Mouse (Mus musculus): ENCODE data around the gene Trmt112. TPM values are rescaled to one million over a fixed set of nuclear protein-coding genes. Genes with fewer than 3 reads are reported as not detected.

Gene Trmt112
- total RNA-seq, 2 experiments from 2014 or later: 54.7 to 56.4 TPM

- no peak for DNase-seq (ENCODE audit: low spot score in 2 of 2)
Measured at GRCm38 (mm10) chr19:6907811-6908540, 1.5 kb upstream of the Trmt112 start.

GRCm38 (mm10) chr19:6909021-6909420 is 477 bp upstream of the Trmt112 start:
- no peak for DNase-seq (ENCODE audit: low spot score in 2 of 2)

- DNase-seq (ENCODE audit: low spot score in 2 of 2): peak in 1 of 2 experiments; percentile 60
Measured at GRCm38 (mm10) chr19:6910306-6910705, 808 bp downstream of the Trmt112 start.

- no peak for DNase-seq (ENCODE audit: low spot score in 2 of 2)
Measured at GRCm38 (mm10) chr19:6911101-6912074, 1.9 kb downstream of the Trmt112 start.

GRCm38 (mm10) chr19:6912205-6912970 is 2.9 kb downstream of the Trmt112 start:
- DNase-seq (ENCODE audit: low spot score in 2 of 2): no peak

GRCm38 (mm10) chr19:6913036-6913435 is 3.5 kb downstream of the Trmt112 start:
- DNase-seq (ENCODE audit: low spot score in 2 of 2): no peak

GRCm38 (mm10) chr19:6913991-6914390 is 4.5 kb downstream of the Trmt112 start:
- peak in 1 of 2 experiments; percentile 40 for DNase-seq (ENCODE audit: low spot score in 2 of 2)

- DNase-seq (ENCODE audit: low spot score in 2 of 2): no peak
Measured at GRCm38 (mm10) chr19:6914540-6914939, 5.0 kb downstream of the Trmt112 start.

GRCm38 (mm10) chr19:6915276-6915675 is 5.8 kb downstream of the Trmt112 start:
- DNase-seq (ENCODE audit: low spot score in 2 of 2): no peak

GRCm38 (mm10) chr19:6916496-6916895 is 7.0 kb downstream of the Trmt112 start:
- DNase-seq (ENCODE audit: low spot score in 2 of 2): peak in 1 of 2 experiments; percentile 16

- DNase-seq (ENCODE audit: low spot score in 2 of 2): no peak
Measured at GRCm38 (mm10) chr19:6918321-6918720, 8.8 kb downstream of the Trmt112 start.

GRCm38 (mm10) chr19:6919431-6919830 is 9.9 kb downstream of the Trmt112 start:
- DNase-seq (ENCODE audit: low spot score in 2 of 2): no peak

GRCm38 (mm10) chr19:6919876-6920740 is 10.6 kb downstream of the Trmt112 start:
- peak in 1 of 2 experiments; percentile 36 for DNase-seq (ENCODE audit: low spot score in 2 of 2)

GRCm38 (mm10) chr19:6920741-6921636 is 11.5 kb downstream of the Trmt112 start:
- DNase-seq (ENCODE audit: low spot score in 2 of 2): peak in 1 of 2 experiments; percentile 33

- peak; percentile 99 to 100 for DNase-seq (ENCODE audit: low spot score in 2 of 2)
Measured at GRCm38 (mm10) chr19:6921647-6922567, 12.4 kb downstream of the Trmt112 start, which contains the start of gene Esrra. Esrra (minus strand) TSS chr19:6921813.

GRCm38 (mm10) chr19:6922901-6923735 is 13.6 kb downstream of the Trmt112 start:
- DNase-seq (ENCODE audit: low spot score in 2 of 2): no peak
